9 mouse cellular contexts compared by ENCODE assay signal in genomic region chr5:139371118-139371517, GRCm38 (mm10). TPM values are rescaled to one million over a fixed set of nuclear protein-coding genes. Genes with fewer than 3 reads are reported as not detected.
A peak's percentile ranks its signal among the peaks of the same experiment; 100 is the strongest.
DNase-seq lines count a peak whose midpoint lies in the region; ATAC-seq lines count a peak whose summit lies in the region.
"Had no signal": no experiment of that assay in that cellular context is flagged by ENCODE, and none has a peak within 500 bp of the region (broad histone marks: within the 10 kb centered on the region; RNA-seq: fewer than 3 reads in every experiment).

No protein-coding gene starts in this region.

- no peaks in the 10 kb centered on the region for H3K36me3 ChIP-seq in lung, embryonic 15.5 days
- no peaks in the 10 kb centered on the region for H3K36me3 ChIP-seq in forebrain, embryonic 13.5 days (ENCODE audit: poor library complexity, severe bottlenecking)
- no peaks in the 10 kb centered on the region for H3K36me3 ChIP-seq in limb, embryonic 12.5 days
- H3K36me3 ChIP-seq in neural tube, embryonic 15.5 days = no peaks in the 10 kb centered on the region

- H3K4me2 ChIP-seq in lung, embryonic 15.5 days = peak overlapping the region; percentile 83
- H3K4me2 ChIP-seq in forebrain, embryonic 13.5 days = peak overlapping the region; percentile 82
- H3K4me2 ChIP-seq in limb, embryonic 12.5 days = peak overlapping the region; percentile 79
- peak overlapping the region; percentile 85 for H3K4me2 ChIP-seq in neural tube, embryonic 15.5 days

- peaks cover 37% of the 10 kb centered on the region for H3K4me1 ChIP-seq in lung, embryonic 15.5 days
- peaks cover 19% of the 10 kb centered on the region for H3K4me1 ChIP-seq in forebrain, embryonic 13.5 days
- peaks cover 22% of the 10 kb centered on the region for H3K4me1 ChIP-seq in limb, embryonic 12.5 days (replicated peaks)
- H3K4me1 ChIP-seq in neural tube, embryonic 15.5 days = peaks cover 32% of the 10 kb centered on the region

- no peak overlapping the region for H3K27ac ChIP-seq in lung, embryonic 15.5 days
- H3K27ac ChIP-seq in forebrain, embryonic 13.5 days = peak overlapping the region; percentile 35; the same call in 1 of the 2 replicates
- H3K27ac ChIP-seq in limb, embryonic 12.5 days = 0 out of 2 replicates have a peak overlapping the region, but pooled peaks have one; percentile 13
- 0 out of 2 replicates have a peak overlapping the region, but pooled peaks have one; percentile 89 for H3K27ac ChIP-seq in neural tube, embryonic 15.5 days (replicated peaks)

- DNase-seq in lung, adult 18-20 months = no peak
- no peak for DNase-seq in retina, postnatal 1 day
- no peak for DNase-seq in thymus, postnatal 0 days (ENCODE audit: low spot score)
- DNase-seq: gastrocnemius, postnatal 10 days had no signal

- H3K9me3 ChIP-seq in lung, embryonic 15.5 days = no peaks in the 10 kb centered on the region
- H3K9me3 ChIP-seq in forebrain, embryonic 13.5 days (replicated peaks) = no peaks in the 10 kb centered on the region
- no peaks in the 10 kb centered on the region for H3K9me3 ChIP-seq in limb, embryonic 12.5 days
- no peaks in the 10 kb centered on the region for H3K9me3 ChIP-seq in neural tube, embryonic 15.5 days (replicated peaks)

- no peaks in the 10 kb centered on the region for H3K27me3 ChIP-seq in lung, embryonic 15.5 days
- peaks cover 5% of the 10 kb centered on the region; the same call in 1 of the 2 replicates for H3K27me3 ChIP-seq in forebrain, embryonic 13.5 days
- H3K27me3 ChIP-seq in limb, embryonic 12.5 days = no peaks in the 10 kb centered on the region
- H3K27me3 ChIP-seq in neural tube, embryonic 15.5 days (replicated peaks) = no peaks in the 10 kb centered on the region

- no peak for ATAC-seq in lung, embryonic 15.5 days (ENCODE audit: borderline replicate concordance, extremely low read depth, low FRiP score, low TSS enrichment)
- ATAC-seq in forebrain, embryonic 13.5 days = no peak
- no peak for ATAC-seq in limb, embryonic 12.5 days (ENCODE audit: insufficient number of reproducible peaks, insufficient read depth, low FRiP score, low TSS enrichment, low read depth)
- ATAC-seq in neural tube, embryonic 15.5 days (ENCODE audit: low FRiP score) = no peak

- 58% methylated on average over 5 of the region's 5 CpGs for WGBS in lung, embryonic 15.5 days
- WGBS in forebrain, embryonic 13.5 days = 58% methylated on average over 5 of the region's 5 CpGs
- WGBS in limb, embryonic 12.5 days = 66% methylated on average over 5 of the region's 5 CpGs
- WGBS in neural tube, embryonic 15.5 days = 60% methylated on average over 5 of the region's 5 CpGs

- H3K9ac ChIP-seq in lung, embryonic 15.5 days = peak overlapping the region; percentile 92
- peak overlapping the region; percentile 85; the same call in 1 of the 2 replicates for H3K9ac ChIP-seq in forebrain, embryonic 13.5 days
- H3K9ac ChIP-seq in limb, embryonic 12.5 days (replicated peaks) = peak overlapping the region; percentile 92
- H3K9ac ChIP-seq in neural tube, embryonic 15.5 days (replicated peaks) = peak overlapping the region; percentile 94

- H3K4me3 ChIP-seq in lung, embryonic 15.5 days = peak overlapping the region; percentile 65
- H3K4me3 ChIP-seq in forebrain, embryonic 13.5 days = peak overlapping the region; percentile 57
- peak overlapping the region; percentile 66 for H3K4me3 ChIP-seq in limb, embryonic 12.5 days (replicated peaks)
- peak overlapping the region; percentile 66 for H3K4me3 ChIP-seq in neural tube, embryonic 15.5 days (replicated peaks)

RNA-seq across cellular contexts. Expression of gene Gpr146, which starts 6.4 kb away (rescaled TPM):
- 5.2 and 6.3 TPM in 2 replicates for polyA plus RNA-seq in lung, embryonic 15.5 days (2015; fragmentation: Nextera tagmentation; extraction: Ambion mirVana)
- 0.93 and 0.97 TPM in 2 replicates for polyA plus RNA-seq in forebrain, embryonic 13.5 days (2015; fragmentation: Nextera tagmentation; extraction: Ambion mirVana)
- polyA plus RNA-seq in limb, embryonic 12.5 days (2016; fragmentation: Nextera tagmentation; extraction: Ambion mirVana) = 1.7 and 2.3 TPM in 2 replicates
- polyA plus RNA-seq in neural tube, embryonic 15.5 days (2015; fragmentation: Nextera tagmentation; extraction: Ambion mirVana) = 2.6 and 3.0 TPM in 2 replicates
- polyA plus RNA-seq in thymus, postnatal 0 days (2015; fragmentation: Nextera tagmentation; extraction: Ambion mirVana) = 5.5 and 7.4 TPM in 2 replicates

RNA-seq across cellular contexts. Expression of gene Cyp2w1, which starts 18.7 kb away (rescaled TPM):
- polyA plus RNA-seq in lung, embryonic 15.5 days (2015; fragmentation: Nextera tagmentation; extraction: Ambion mirVana) = 0.10 TPM in 1 of 2 replicates, not detected in the other
- not detected in 2 replicates for polyA plus RNA-seq in forebrain, embryonic 13.5 days (2015; fragmentation: Nextera tagmentation; extraction: Ambion mirVana)
- polyA plus RNA-seq in limb, embryonic 12.5 days (2016; fragmentation: Nextera tagmentation; extraction: Ambion mirVana) = 0.90 and 1.0 TPM in 2 replicates
- polyA plus RNA-seq in neural tube, embryonic 15.5 days (2015; fragmentation: Nextera tagmentation; extraction: Ambion mirVana) = 2.1 TPM in 1 of 2 replicates, not detected in the other
- polyA plus RNA-seq in thymus, postnatal 0 days (2015; fragmentation: Nextera tagmentation; extraction: Ambion mirVana) = not detected in 2 replicates
- polyA plus RNA-seq: activated CD4-positive, CD25-positive, alpha-beta regulatory T cell, adult 4 months had no signal

RNA-seq across cellular contexts. Expression of gene Cox19, which starts 19.9 kb away (rescaled TPM):
- polyA plus RNA-seq in lung, embryonic 15.5 days (2015; fragmentation: Nextera tagmentation; extraction: Ambion mirVana) = 89.6 and 92.9 TPM in 2 replicates
- polyA plus RNA-seq in forebrain, embryonic 13.5 days (2015; fragmentation: Nextera tagmentation; extraction: Ambion mirVana) = 111 and 117 TPM in 2 replicates
- polyA plus RNA-seq in limb, embryonic 12.5 days (2016; fragmentation: Nextera tagmentation; extraction: Ambion mirVana) = 118 and 121 TPM in 2 replicates
- polyA plus RNA-seq in neural tube, embryonic 15.5 days (2015; fragmentation: Nextera tagmentation; extraction: Ambion mirVana) = 105 and 107 TPM in 2 replicates
- 110 and 112 TPM in 2 replicates for polyA plus RNA-seq in thymus, postnatal 0 days (2015; fragmentation: Nextera tagmentation; extraction: Ambion mirVana)

RNA-seq across cellular contexts. Expression of gene C130050O18Rik, which starts 34.0 kb away (rescaled TPM):
- 0.86 and 1.0 TPM in 2 replicates for polyA plus RNA-seq in lung, embryonic 15.5 days (2015; fragmentation: Nextera tagmentation; extraction: Ambion mirVana)
- 0.11 and 0.18 TPM in 2 replicates for polyA plus RNA-seq in forebrain, embryonic 13.5 days (2015; fragmentation: Nextera tagmentation; extraction: Ambion mirVana)
- polyA plus RNA-seq in limb, embryonic 12.5 days (2016; fragmentation: Nextera tagmentation; extraction: Ambion mirVana) = 1.5 and 1.7 TPM in 2 replicates
- 0.47 and 0.64 TPM in 2 replicates for polyA plus RNA-seq in neural tube, embryonic 15.5 days (2015; fragmentation: Nextera tagmentation; extraction: Ambion mirVana)
- 0.54 and 0.79 TPM in 2 replicates for polyA plus RNA-seq in thymus, postnatal 0 days (2015; fragmentation: Nextera tagmentation; extraction: Ambion mirVana)
- polyA plus RNA-seq: activated CD4-positive, CD25-positive, alpha-beta regulatory T cell, adult 4 months had no signal

RNA-seq across cellular contexts. Expression of gene Adap1, which starts 45.7 kb away (rescaled TPM):
- polyA plus RNA-seq in lung, embryonic 15.5 days (2015; fragmentation: Nextera tagmentation; extraction: Ambion mirVana) = 5.8 and 6.2 TPM in 2 replicates
- 3.8 and 7.0 TPM in 2 replicates for polyA plus RNA-seq in forebrain, embryonic 13.5 days (2015; fragmentation: Nextera tagmentation; extraction: Ambion mirVana)
- polyA plus RNA-seq in limb, embryonic 12.5 days (2016; fragmentation: Nextera tagmentation; extraction: Ambion mirVana) = 0.77 and 1.1 TPM in 2 replicates
- 86.2 and 132 TPM in 2 replicates for polyA plus RNA-seq in neural tube, embryonic 15.5 days (2015; fragmentation: Nextera tagmentation; extraction: Ambion mirVana)
- polyA plus RNA-seq in thymus, postnatal 0 days (2015; fragmentation: Nextera tagmentation; extraction: Ambion mirVana) = 3.1 TPM in 2 replicates
